Mouse (Mus musculus) frontal cortex, postnatal 14 days (tissue): Measurements from ENCODE around the gene Jarid2.

Experiments used
- DNase-seq, 2 experiments: peaks; one replicate each; pipeline ENCODE4 v3.0.0; 2022; ENCODE audit warnings: low spot score in 2 of 2

Gene Jarid2

GRCm38 (mm10) chr13:44915945-44916344 is 186.7 kb downstream of the Jarid2 start:
- DNase-seq: no peak

- no peak for DNase-seq
Measured at GRCm38 (mm10) chr13:44917202-44917601, 187.9 kb downstream of the Jarid2 start.

- no peak for DNase-seq
Measured at GRCm38 (mm10) chr13:44918269-44918668, 189.0 kb downstream of the Jarid2 start.

GRCm38 (mm10) chr13:44921095-44921494 is 191.8 kb downstream of the Jarid2 start:
- DNase-seq: no peak

- no peak for DNase-seq
Measured at GRCm38 (mm10) chr13:44921721-44922120, 192.4 kb downstream of the Jarid2 start.

GRCm38 (mm10) chr13:44924042-44924441 is 194.8 kb downstream of the Jarid2 start:
- DNase-seq: no peak

- DNase-seq: no peak
Measured at GRCm38 (mm10) chr13:44925173-44925572, 195.9 kb downstream of the Jarid2 start.

- DNase-seq: no peak
Measured at GRCm38 (mm10) chr13:44926311-44926710, 197.0 kb downstream of the Jarid2 start.

- DNase-seq: no peak
Measured at GRCm38 (mm10) chr13:44932307-44933264, 203.3 kb downstream of the Jarid2 start.

GRCm38 (mm10) chr13:44933575-44933974 is 204.3 kb downstream of the Jarid2 start:
- no peak for DNase-seq

GRCm38 (mm10) chr13:44937681-44938080 is 208.4 kb downstream of the Jarid2 start:
- DNase-seq: no peak

GRCm38 (mm10) chr13:44939326-44940035 is 210.2 kb downstream of the Jarid2 start:
- DNase-seq: no peak

GRCm38 (mm10) chr13:44943618-44944017 is 214.3 kb downstream of the Jarid2 start:
- DNase-seq: no peak

- no peak for DNase-seq
Measured at GRCm38 (mm10) chr13:44946880-44947635, 217.8 kb downstream of the Jarid2 start.

GRCm38 (mm10) chr13:44948320-44949250 is 219.3 kb downstream of the Jarid2 start:
- no peak for DNase-seq

- DNase-seq: no peak
Measured at GRCm38 (mm10) chr13:44952393-44953086, 223.3 kb downstream of the Jarid2 start.

GRCm38 (mm10) chr13:44953546-44954231 is 224.4 kb downstream of the Jarid2 start:
- no peak for DNase-seq

GRCm38 (mm10) chr13:44954232-44954568 is 224.9 kb downstream of the Jarid2 start:
- no peak for DNase-seq

- DNase-seq: no peak
Measured at GRCm38 (mm10) chr13:44955781-44956180, 226.5 kb downstream of the Jarid2 start.

GRCm38 (mm10) chr13:44957049-44957448 is 227.8 kb downstream of the Jarid2 start:
- no peak for DNase-seq
